Mouse (Mus musculus) midbrain, embryonic 13.5 days (tissue): ENCODE measurements at regions not wholly inside any gene's neighbourhood (a gene's known extent, or its start where the extent isn't known, plus 50 kb on each side); places are given as distances from the start of the nearest gene placed in this dataset.

ENCODE experiments used
- ATAC-seq: fragments of 200-750 bp; cut with Nextera tagmentation; 2 replicates; pipeline ENCODE4 v1.8.0; 2017; ENCODE audit warnings: mild to moderate bottlenecking, moderate TSS enrichment, moderate library complexity
- H3K27ac ChIP-seq: fragments of 300-500 bp; sonication (generic); 2 replicates; pipeline ENCODE4 v1.5.1; 2015; ENCODE audit warnings: inconsistent platforms, mild to moderate bottlenecking, moderate library complexity
- H3K27me3 ChIP-seq: fragments of 300-500 bp; sonication (generic); 2 replicates; pipeline ENCODE4 v1.6.1; 2015; ENCODE audit warnings: mild to moderate bottlenecking, inconsistent platforms
- H3K36me3 ChIP-seq: fragments of 300-500 bp; sonication (generic); 2 replicates; pipeline ENCODE4 v1.6.1; 2015; ENCODE audit warnings: mild to moderate bottlenecking, inconsistent platforms
- H3K4me1 ChIP-seq: fragments of 300-500 bp; sonication (generic); replicated peaks from 2 replicates; pipeline ENCODE4 v1.6.1; 2015; ENCODE audit warnings: inconsistent platforms
- H3K4me2 ChIP-seq: fragments of 300-500 bp; sonication (generic); replicated peaks from 2 replicates; pipeline ENCODE4 v1.6.1; 2015; ENCODE audit warnings: moderate library complexity, mild to moderate bottlenecking, inconsistent platforms
- H3K4me3 ChIP-seq: fragments of 300-500 bp; sonication (generic); replicated peaks from 2 replicates; pipeline ENCODE4 v1.5.1; 2015; ENCODE audit warnings: mild to moderate bottlenecking, inconsistent platforms
- H3K9ac ChIP-seq: fragments of 300-500 bp; sonication (generic); replicated peaks from 2 replicates; pipeline ENCODE4 v1.6.1; 2015; ENCODE audit warnings: mild to moderate bottlenecking, inconsistent platforms
- H3K9me3 ChIP-seq: fragments of 300-500 bp; sonication (generic); 2 replicates; pipeline ENCODE4 v1.6.1; 2016; ENCODE audit warnings: mild to moderate bottlenecking, inconsistent platforms
- WGBS: fragments of 180-500 bp; shearing (Covaris S2); methylation state at CpG from one replicate; pipeline ENCODE4 v1.1.7; 2015; 5-methylcytosine and 5-hydroxymethylcytosine counted together

GRCm38 (mm10) chr7:136088785-136089184, 372.6 kb upstream of the Mki67 start:
- Histone ChIP-seq H3K4me3 (no peak overlapping the region), H3K4me1 (peaks cover 11% of the 10 kb centered on the region), H3K36me3 (no peaks in the 10 kb centered on the region), H3K9ac (no peak overlapping the region), H3K4me2 (no peak overlapping the region), H3K27me3 (no peaks in the 10 kb centered on the region), H3K9me3 (no peaks in the 10 kb centered on the region), H3K27ac (no peak overlapping the region)
- 86% methylated on average over 6 of the region's 6 CpGs for WGBS
- ATAC-seq, result no peak

GRCm38 (mm10) chr7:136094681-136095360, 378.7 kb upstream of the Mki67 start:
- Histone ChIP-seq H3K9me3 (no peaks in the 10 kb centered on the region), H3K9ac (no peak overlapping the region), H3K27me3 (no peaks in the 10 kb centered on the region), H3K4me3 (no peak overlapping the region), H3K4me2 (no peak overlapping the region), H3K4me1 (peaks cover 19% of the 10 kb centered on the region), H3K27ac (0 out of 2 replicates have a peak overlapping the region, but pooled peaks have one; percentile 4), H3K36me3 (no peaks in the 10 kb centered on the region)
- no peak for ATAC-seq
- WGBS, result 56% methylated on average over 14 of the region's 14 CpGs

GRCm38 (mm10) chr7:136104021-136104420, 387.9 kb upstream of the Mki67 start:
- no peak overlapping the region for H3K27ac ChIP-seq
- 90% methylated on average over 4 of the region's 4 CpGs for WGBS
- no peak overlapping the region for H3K9ac ChIP-seq
- no peaks in the 10 kb centered on the region for H3K9me3 ChIP-seq
- H3K36me3 ChIP-seq, result no peaks in the 10 kb centered on the region
- H3K4me1 ChIP-seq, result no peaks in the 10 kb centered on the region
- H3K4me3 ChIP-seq, result no peak overlapping the region
- no peak overlapping the region for H3K4me2 ChIP-seq
- no peaks in the 10 kb centered on the region for H3K27me3 ChIP-seq
- ATAC-seq, result no peak

GRCm38 (mm10) chr7:136112163-136112562, 396.0 kb upstream of the Mki67 start:
- Histone ChIP-seq H3K9ac (no peak overlapping the region), H3K27me3 (peaks cover 5% of the 10 kb centered on the region; the same call in 1 of the 2 replicates), H3K4me3 (no peak overlapping the region), H3K4me1 (no peaks in the 10 kb centered on the region), H3K9me3 (no peaks in the 10 kb centered on the region), H3K27ac (no peak overlapping the region), H3K36me3 (no peaks in the 10 kb centered on the region), H3K4me2 (no peak overlapping the region)
- no peak for ATAC-seq
- whole genome bisulfite sequencing, result 79% methylated on average over 6 of the region's 6 CpGs

GRCm38 (mm10) chr7:136120930-136121329, 404.8 kb upstream of the Mki67 start:
- H3K4me3 ChIP-seq, result no peak overlapping the region
- no peaks in the 10 kb centered on the region for H3K36me3 ChIP-seq
- 52% methylated on average over 7 of the region's 7 CpGs for WGBS
- H3K27ac ChIP-seq, result no peak overlapping the region
- H3K4me1 ChIP-seq, result peaks cover 9% of the 10 kb centered on the region
- no peak for ATAC-seq
- H3K9ac ChIP-seq, result no peak overlapping the region
- peaks cover 18% of the 10 kb centered on the region for H3K27me3 ChIP-seq
- no peaks in the 10 kb centered on the region for H3K9me3 ChIP-seq
- H3K4me2 ChIP-seq, result no peak overlapping the region

GRCm38 (mm10) chr7:136121406-136121805, 405.2 kb upstream of the Mki67 start:
- Histone ChIP-seq H3K4me3 (no peak overlapping the region), H3K4me2 (no peak overlapping the region), H3K4me1 (peaks cover 9% of the 10 kb centered on the region), H3K9me3 (no peaks in the 10 kb centered on the region), H3K36me3 (no peaks in the 10 kb centered on the region), H3K9ac (no peak overlapping the region), H3K27me3 (peaks cover 14% of the 10 kb centered on the region), H3K27ac (no peak overlapping the region)
- no peak for ATAC-seq
- 82% methylated on average over 1 of the region's 1 CpGs for WGBS

GRCm38 (mm10) chr7:136124786-136125185, 408.6 kb upstream of the Mki67 start:
- Histone ChIP-seq H3K27me3 (peaks cover 21% of the 10 kb centered on the region; the same call in 1 of the 2 replicates), H3K9me3 (no peaks in the 10 kb centered on the region), H3K9ac (no peak overlapping the region), H3K27ac (no peak overlapping the region), H3K4me1 (peaks cover 17% of the 10 kb centered on the region), H3K36me3 (no peaks in the 10 kb centered on the region), H3K4me3 (no peak overlapping the region), H3K4me2 (no peak overlapping the region)
- 76% methylated on average over 2 of the region's 2 CpGs for WGBS
- no peak for ATAC-seq

GRCm38 (mm10) chr7:136126393-136126792, 410.2 kb upstream of the Mki67 start:
- ATAC-seq, result no peak
- Histone ChIP-seq H3K27ac (no peak overlapping the region), H3K36me3 (no peaks in the 10 kb centered on the region), H3K4me3 (no peak overlapping the region), H3K9me3 (no peaks in the 10 kb centered on the region), H3K27me3 (peaks cover 21% of the 10 kb centered on the region; the same call in 1 of the 2 replicates), H3K4me1 (peaks cover 21% of the 10 kb centered on the region), H3K4me2 (no peak overlapping the region), H3K9ac (no peak overlapping the region)
- WGBS, result 94% methylated on average over 3 of the region's 3 CpGs

GRCm38 (mm10) chr7:136127576-136127975, 411.4 kb upstream of the Mki67 start:
- no peak overlapping the region for H3K27ac ChIP-seq
- peaks cover 18% of the 10 kb centered on the region; the same call in 1 of the 2 replicates for H3K27me3 ChIP-seq
- ATAC-seq, result no peak
- H3K9ac ChIP-seq, result no peak overlapping the region
- no peak overlapping the region for H3K4me3 ChIP-seq
- H3K4me1 ChIP-seq, result peaks cover 21% of the 10 kb centered on the region
- no peak overlapping the region for H3K4me2 ChIP-seq
- 82% methylated on average over 2 of the region's 2 CpGs for WGBS
- H3K9me3 ChIP-seq, result no peaks in the 10 kb centered on the region
- no peaks in the 10 kb centered on the region for H3K36me3 ChIP-seq

GRCm38 (mm10) chr7:136129721-136130123, 413.6 kb upstream of the Mki67 start:
- Histone ChIP-seq H3K27ac (peak overlapping the region; percentile 51; the same call in 1 of the 2 replicates), H3K4me1 (peaks cover 24% of the 10 kb centered on the region), H3K27me3 (peaks cover 18% of the 10 kb centered on the region; the same call in 1 of the 2 replicates), H3K4me3 (no peak overlapping the region), H3K9me3 (no peaks in the 10 kb centered on the region), H3K9ac (no peak overlapping the region), H3K4me2 (no peak overlapping the region), H3K36me3 (no peaks in the 10 kb centered on the region)
- ATAC-seq, result no peak
- WGBS, result 19% methylated on average over 7 of the region's 7 CpGs

GRCm38 (mm10) chr7:136130666-136131239, 414.6 kb upstream of the Mki67 start:
- 11% methylated on average over 10 of the region's 10 CpGs for WGBS
- Histone ChIP-seq H3K36me3 (no peaks in the 10 kb centered on the region), H3K9me3 (no peaks in the 10 kb centered on the region), H3K9ac (no peak overlapping the region), H3K4me3 (no peak overlapping the region), H3K27ac (no peak overlapping the region), H3K4me1 (peaks cover 29% of the 10 kb centered on the region), H3K27me3 (peaks cover 14% of the 10 kb centered on the region; the same call in 1 of the 2 replicates), H3K4me2 (no peak overlapping the region)
- ATAC-seq, result no peak

GRCm38 (mm10) chr7:136132976-136133375, 416.8 kb upstream of the Mki67 start:
- 59% methylated on average over 2 of the region's 2 CpGs for WGBS
- H3K27me3 ChIP-seq, result peaks cover 4% of the 10 kb centered on the region; the same call in 1 of the 2 replicates
- no peak overlapping the region for H3K9ac ChIP-seq
- H3K4me2 ChIP-seq, result no peak overlapping the region
- no peak overlapping the region for H3K4me3 ChIP-seq
- no peak for ATAC-seq
- H3K4me1 ChIP-seq, result peaks cover 36% of the 10 kb centered on the region
- H3K36me3 ChIP-seq, result no peaks in the 10 kb centered on the region
- no peaks in the 10 kb centered on the region for H3K9me3 ChIP-seq
- H3K27ac ChIP-seq, result no peak overlapping the region
